Mouse (Mus musculus) stomach, postnatal 0 days (tissue): ENCODE data around the gene Mark3.

Experiments
- CTCF ChIP-seq: IDR thresholded peaks from 2 replicates; pipeline ENCODE4 v1.5.1; 2016; ENCODE audit warnings: antibody characterized with exemption, low read depth, mild to moderate bottlenecking, moderate library complexity
- EP300 ChIP-seq: optimal IDR thresholded peaks from 2 replicates; pipeline ENCODE3; 2016; ENCODE audit warnings: antibody characterized with exemption

DNA sequence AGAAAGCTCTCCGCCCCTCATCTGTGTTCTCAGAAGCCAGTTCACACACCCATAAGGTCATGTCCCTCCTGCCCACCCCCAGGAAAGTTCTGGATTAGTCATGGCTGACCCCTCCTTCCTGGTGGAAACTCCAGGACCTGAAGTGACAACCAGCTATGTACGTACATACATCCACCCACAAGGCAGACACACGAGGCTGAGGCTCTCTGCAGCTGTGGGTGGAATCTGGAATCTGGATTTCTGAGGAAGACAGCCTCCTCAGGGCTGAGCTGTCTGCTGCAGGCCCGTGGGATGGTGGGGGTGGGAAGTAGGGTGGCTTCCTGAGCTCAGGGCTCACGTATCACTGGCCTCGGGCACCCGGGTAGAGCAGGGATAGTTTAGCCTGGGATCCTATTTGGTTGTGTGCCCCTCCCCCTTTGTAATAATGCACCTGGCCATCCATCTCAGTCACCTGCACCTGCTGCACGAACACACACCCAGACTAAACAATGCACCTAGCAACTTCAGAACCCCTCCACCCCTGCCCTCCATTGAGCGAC lies 126.7 kb downstream of the Mark3 start:
- TF ChIP-seq CTCF (no peak), EP300 (no peak)
